Mouse (Mus musculus) cerebellum, adult 11 months (tissue): ENCODE data around the gene Qtrt2.

Source experiments
- DNase-seq: peaks from one replicate; pipeline ENCODE4 v3.0.0; 2022

Gene Qtrt2

DNA sequence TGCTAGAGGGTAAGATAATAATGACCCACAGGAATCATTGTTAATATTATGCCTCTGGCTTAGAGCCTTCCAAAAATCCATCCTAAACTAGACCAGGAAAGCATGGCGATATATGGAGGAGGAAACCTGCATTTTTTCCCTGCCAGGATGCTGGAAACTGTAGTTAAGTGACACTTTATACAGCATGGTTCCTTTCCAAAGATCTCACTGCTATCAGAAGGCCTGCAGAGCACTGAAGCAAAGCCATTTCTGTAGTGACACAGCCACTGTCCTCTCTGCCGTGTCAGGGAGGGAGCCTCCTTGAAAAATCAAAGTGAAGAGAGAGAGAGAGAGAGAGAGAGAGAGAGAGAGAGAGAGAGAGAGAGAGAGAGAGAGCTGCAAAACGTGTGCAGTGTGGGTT lies 4.0 kb downstream of the Qtrt2 start:
- DNase-seq: no peak

DNA sequence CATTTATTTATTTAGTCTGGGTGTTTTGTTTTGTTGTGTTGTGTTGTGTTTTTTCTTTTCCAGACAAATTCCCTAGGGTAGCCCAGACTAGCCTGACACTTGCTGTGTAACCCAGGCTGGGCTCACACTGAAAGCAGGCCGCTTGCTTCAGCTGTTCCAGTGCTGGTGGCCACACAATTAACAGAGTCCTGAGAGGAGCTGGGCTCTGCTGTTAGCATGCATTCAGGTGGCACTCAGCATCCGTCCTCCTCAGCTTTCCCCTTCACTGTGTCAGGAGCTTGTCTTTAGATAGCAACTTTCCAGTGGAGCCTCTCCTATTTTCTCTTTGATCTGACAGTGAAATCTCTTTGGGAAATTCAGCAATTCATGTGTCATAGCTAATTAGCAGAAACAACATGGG lies 4.6 kb downstream of the Qtrt2 start:
- DNase-seq: no peak

DNA sequence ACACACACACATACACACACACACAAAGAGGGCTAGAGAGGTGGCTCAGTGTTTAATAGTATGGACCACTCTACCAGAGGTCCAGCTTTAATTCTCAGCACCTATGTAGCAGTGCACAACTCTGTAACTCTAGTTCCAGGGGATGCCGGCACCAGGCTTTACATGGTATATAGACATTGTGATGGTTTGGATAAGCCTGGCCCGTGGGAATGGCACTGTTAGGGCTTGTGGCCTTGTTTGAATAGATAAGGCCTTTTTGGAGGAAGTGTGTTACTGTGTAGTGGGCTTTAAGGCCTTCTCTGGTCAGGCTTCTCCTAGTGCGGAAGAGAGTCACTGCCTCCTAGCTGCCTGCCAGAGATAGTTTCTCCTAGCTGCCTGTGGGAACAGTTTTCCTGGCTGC lies 7.7 kb downstream of the Qtrt2 start:
- DNase-seq: no peak

DNA sequence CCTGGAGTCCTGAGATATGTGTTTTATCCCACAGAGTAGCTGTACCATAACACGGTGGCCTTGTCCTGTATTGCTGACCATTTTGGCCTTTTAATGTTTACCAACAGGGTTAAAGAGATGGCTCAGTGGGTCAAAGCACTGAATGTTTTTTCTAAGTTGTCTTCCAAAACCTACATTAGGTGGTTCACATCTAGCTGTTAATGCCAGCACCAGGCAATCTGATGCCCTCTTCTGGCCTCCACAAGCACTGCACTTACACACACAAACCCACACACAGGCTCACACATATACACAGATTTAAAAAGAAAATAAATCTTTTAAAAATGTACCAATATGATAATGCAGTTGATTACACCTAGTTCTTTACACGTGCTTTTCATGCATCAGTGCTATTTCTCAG lies 17.7 kb downstream of the Qtrt2 start:
- no peak for DNase-seq

DNA sequence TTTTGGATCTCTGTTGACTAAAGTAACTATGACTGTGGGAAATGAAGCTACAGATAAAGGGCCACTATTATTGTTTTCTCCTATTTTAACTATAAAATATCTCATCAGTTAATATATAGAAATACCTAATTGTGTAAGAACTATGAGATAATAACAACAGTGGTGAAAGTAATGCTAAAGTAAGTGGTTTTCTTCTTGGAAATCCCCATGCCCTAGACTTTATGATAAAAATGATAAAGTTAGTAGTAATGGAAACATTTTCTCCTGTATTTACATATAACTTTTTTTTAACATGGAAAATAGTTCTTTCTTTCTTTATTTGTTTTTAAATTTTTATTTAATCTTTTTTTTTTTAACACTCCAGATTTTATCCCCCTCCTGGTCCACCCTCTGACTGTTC lies 26.0 kb downstream of the Qtrt2 start:
- DNase-seq: no peak

DNA sequence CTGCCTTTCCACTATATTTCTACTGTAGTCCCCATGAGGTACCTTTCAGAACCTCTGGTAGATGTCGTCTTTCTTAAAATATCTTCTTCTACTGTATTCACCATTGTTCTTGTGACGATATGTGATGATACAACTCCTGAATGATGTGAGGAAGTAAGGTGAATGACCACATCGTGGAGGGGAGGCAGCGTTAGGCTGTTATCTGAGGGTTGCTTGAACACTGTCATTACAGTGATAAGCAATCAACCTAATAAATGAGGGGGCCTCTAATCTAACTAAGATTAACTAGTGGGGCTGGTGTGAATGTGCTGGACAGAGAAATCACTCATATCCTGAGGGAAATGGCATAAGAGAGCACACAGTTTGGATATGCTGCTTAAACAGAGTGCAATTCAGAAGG lies 26.5 kb downstream of the Qtrt2 start:
- DNase-seq: no peak

DNA sequence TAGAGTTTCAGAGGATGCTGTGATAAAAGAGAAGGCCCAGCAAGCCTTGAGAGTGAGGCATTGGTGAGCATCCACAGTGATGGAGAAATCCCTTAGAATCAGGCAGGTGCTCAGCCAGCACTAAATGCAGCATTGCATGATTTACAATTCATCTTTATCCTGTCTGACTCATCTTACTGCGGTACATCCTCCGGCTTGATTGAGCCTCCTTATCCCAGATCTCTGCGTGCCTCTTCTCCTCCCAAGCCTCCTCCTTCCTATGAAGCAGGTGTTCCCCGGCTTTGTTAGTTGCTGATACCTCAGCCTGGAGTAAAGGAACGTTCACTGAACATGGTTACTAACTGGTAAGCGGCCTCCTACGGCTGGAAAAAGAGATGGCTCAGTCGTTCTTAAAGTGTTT lies 32.1 kb downstream of the Qtrt2 start:
- DNase-seq: no peak

DNA sequence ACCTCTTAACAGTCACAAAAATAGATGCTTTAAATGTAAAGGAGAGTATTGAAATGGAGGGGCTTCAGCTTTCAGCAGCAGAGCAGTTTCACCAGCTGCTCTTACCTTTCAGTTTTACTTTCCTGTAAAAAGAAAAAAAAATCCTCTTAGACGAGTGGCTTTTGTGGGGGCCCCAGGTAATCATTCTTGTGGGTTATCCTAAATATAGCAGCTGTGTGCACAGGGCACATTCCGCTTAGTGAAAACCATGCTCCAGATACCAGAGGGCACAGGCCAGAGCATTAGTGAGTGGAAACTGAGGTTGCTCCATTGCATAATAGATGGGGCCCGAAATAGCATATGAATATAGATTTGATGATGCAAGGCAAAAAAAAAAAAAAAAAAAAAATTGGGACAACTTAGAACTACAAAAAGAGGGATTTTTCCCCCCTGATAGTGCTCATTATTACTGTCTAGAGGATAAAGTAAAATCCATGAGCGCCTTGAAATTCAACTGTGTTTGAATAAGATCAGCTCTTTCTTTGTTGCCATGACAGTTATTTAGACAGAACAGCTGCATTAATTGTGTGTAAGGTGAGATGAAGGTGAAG lies 35.8 kb downstream of the Qtrt2 start:
- no peak for DNase-seq

DNA sequence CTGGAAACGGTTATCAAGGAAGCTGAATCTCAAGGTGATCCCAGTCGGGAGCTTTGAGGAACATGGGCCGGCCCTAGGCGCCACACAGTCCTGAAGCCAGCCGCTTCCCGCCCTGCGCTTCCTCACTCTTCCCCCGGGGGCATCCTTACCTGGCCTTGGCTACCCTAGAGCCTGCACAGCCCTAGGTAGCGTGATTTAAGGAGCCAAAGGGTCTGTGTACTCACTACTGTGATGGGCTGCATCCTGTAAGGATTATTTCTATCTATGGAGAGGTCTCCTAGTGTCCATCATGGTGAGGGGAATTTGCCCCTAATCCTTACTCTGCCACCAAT lies 36.6 kb downstream of the Qtrt2 start:
- no peak for DNase-seq

DNA sequence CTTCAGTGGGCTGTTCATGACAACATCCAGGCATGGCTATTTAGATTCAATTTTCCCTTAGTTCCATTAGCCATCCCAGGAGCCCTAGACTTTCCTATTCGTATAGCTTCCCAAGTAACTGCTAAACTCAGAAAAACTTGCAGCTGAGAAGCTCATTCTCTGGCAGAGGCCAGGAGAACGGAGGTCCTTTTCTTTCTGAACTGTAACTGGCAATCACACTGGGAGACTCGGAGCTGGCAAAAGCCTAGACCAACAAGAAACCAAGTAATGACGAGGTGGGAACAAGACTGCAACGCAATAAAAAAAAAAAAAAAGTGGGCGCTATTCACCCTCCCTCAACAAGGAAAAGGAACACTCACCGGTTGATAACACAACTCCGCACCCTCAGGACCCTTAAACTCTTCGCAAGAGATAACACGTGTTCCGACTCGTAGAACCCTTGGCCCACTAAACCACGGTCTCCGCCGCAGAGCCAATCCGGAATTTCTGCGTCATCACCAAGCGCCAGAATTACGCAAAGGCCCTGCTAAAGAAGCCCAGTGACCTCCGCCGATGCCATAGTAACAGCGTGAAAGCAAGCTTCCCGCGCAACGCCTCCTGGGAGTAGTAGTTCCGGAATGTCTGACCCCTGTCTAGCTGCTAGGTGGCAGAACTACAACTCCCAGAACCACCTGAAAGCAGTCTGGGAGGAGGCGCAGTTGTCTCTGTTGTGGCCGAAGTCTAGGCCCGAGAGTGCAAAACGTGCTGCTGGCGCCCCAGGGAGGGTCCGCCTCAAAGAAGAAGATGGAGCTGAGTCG lies 37.2 kb downstream of the Qtrt2 start, which contains the start of gene Ccdc191:
TSS of gene Ccdc191 (plus strand) at position 593 of the 797 bp plus-strand sequence.
- DNase-seq: peak; percentile 98

DNA sequence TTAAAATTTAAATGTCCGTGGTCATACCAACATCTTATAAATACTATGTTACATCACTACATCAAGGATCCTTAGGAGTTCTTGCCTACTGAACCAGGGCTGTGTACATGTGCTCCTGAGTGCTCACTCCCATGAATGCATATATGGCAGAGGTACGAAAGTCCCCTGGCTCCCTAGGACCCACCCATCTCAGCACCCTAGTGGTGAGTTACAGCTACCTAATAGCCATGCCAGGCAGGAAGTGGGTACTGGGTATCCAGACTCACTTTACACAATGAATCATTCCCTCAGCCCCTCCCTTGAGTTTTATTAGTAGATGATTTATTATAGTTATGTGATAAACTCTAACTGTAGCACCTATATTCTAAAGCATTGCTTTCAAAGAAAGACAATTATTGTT lies 44.3 kb downstream of the Qtrt2 start:
- no peak for DNase-seq

DNA sequence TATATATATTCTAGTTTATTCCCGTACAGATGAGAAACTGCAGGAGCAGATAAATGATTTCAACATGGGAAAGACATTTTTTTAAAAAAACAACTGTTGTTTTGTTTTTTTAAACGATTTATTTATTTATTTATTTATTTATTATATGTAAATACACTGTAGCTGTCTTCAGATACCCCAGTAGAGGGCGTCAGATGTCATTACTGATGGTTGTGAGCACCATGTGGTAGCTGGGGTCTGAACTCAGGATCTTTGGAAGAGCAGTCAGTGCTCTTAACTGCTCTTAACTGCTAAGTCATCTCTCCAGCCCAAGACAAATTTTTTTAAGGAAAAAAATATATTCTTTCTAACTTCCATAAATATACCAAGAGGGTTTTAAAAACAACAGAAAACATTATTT lies 45.0 kb downstream of the Qtrt2 start:
- no peak for DNase-seq

DNA sequence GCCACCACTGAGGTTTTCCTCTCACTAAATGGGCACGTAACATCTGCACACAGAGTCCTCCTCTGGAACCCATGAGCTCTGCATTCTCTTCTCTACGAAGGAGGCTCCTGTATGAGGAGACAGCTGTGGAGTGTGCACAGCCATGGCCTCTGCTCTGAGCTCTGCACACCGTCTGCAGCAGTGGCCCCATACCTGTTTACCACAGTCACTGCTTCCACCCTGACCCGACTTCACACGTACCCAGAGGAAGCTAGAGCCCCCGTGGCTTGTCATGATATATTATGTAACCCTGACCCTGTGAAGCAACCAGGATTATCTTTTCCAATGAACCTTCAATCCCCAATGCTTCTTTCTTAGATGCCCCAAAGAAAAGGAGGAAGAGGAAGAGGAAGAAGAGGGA lies 46.8 kb downstream of the Qtrt2 start:
- DNase-seq: no peak

DNA sequence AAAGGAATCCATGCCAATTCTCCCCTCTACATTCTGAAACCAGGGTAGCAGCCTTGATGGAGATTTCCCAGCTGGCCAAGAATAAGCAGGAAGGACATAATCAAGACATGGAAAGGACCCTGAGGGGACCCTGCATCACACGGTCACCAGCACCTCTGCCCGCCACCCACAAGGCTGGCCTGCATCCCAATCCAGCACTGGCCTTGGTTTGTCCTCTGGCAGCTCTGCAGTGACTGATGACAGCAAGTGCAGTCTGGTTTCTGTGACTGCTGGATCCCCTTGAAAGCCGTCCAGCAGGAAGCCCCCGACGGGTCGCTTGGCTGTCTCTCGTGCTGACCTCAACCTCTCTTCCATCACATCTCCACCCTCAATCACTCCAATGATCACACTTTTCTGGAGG lies 55.2 kb downstream of the Qtrt2 start:
- DNase-seq: no peak

DNA sequence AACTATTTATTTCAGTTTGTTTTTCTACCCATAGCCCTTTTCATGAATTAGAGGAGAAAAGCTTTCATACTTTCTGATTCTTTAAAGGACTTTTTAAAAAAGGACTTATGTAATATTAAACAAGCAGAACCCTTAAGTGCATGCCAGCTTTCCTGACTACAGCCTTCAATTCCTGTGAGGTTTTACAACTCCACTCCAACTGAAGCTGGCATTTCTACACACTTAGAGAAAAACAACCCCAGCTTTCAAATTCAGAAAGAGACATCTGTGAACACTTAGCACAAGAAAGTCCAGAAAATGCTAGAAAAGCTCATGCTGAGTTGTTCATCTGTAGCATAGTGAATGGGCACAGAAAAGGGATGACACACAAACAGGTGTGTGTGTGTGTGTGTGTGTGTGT lies 56.8 kb downstream of the Qtrt2 start:
- DNase-seq: no peak

DNA sequence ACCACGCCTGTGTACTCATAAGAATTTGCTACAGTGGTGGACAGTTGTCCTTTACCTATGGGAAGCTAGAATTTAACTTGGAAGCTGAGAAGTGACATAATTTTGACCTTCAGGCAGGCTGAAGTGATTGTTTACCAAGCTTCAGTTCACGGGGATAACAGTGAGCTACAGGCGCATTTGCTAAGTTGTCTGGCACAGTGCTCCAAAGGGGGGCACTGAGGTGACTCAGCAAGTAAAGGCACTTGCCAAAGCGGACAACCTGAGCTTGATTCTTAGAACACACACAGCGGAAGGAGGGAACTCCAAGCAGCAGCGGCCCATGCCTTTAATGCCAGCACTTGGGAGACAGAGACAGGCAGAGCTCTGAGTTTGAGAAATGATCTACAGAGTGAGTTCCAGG lies 66.0 kb downstream of the Qtrt2 start:
- no peak for DNase-seq

DNA sequence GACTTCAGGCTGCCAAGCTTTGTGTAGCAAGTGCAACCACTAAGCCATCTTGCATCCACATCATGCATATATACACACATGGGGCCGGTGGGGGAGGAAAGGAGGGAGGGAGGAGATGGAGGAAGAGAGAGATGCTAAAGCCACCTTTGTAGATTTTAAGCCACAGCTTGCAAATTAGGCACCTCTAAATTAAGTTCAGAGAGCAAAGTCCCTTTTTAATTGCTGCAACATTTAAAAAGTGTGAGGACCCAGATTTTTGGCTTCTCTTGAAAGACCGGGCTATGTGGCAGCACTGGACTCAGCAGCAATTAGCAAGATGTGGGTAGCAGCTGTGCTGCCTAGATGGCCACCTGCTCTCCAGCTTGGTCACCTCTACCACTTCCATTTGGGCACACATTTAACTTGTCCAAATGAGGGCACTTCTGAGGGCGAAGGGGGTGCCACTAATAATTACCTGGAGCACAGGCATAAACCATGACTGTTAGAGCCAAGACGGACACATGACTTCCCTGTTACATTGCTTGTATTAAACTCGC lies 67.6 kb downstream of the Qtrt2 start:
- DNase-seq: no peak

DNA sequence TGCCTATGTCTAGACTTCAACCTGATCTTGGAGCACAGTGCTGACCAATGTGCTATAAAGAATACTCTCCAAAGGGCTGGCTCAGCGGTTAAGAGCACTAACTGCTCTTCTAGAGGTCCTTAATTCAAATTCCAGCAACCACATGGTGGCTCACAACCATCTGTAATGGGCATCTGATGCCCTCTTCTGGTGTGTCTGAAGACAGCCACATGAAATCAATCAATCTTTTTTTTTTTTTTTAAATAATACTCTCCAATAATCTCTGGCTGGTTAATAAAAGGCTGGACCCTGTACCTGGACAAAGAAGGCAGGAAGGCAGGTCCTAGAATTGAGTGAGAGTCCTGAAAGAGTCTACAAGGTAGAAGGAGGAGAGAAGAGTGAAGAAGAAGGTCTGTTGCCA lies 76.8 kb downstream of the Qtrt2 start:
- DNase-seq: no peak

DNA sequence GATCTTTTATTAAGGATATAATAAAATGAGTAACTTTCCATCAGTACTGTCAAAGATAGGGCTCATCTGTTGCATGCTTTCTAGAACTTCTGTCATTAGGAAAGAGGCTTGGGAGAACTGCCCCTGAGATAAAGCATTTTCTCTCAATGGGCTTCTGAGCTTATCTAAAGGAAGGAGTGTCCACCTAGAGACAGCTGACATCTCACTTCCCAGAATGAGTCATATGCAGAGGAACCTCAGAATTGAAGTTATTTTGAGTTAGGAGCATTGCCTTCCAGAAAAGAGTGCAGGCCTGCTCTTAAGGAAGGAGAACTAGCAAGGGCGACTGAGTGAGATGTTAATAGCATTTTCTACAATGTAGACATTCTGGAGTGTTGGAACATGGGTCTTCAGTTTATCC lies 85.4 kb downstream of the Qtrt2 start:
- no peak for DNase-seq

DNA sequence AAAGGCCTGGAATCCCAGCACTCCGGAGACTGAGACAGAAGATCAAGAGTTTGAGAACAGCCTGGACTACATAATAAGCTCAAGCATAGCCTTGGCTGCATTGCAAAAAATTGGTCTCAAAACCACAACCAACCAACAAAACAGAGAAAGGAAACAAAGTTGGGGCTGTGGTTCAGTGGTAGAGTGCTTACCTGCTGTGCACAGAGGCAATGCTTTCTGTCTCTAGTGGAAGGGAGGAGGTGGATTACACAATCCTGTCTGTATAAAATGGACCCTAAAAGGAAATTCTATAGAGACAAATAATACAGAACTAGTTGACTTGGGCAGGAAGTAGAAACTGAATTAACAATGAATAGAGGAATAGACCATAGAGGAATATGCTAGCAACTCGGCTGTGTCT lies 94.7 kb downstream of the Qtrt2 start:
- DNase-seq: no peak

DNA sequence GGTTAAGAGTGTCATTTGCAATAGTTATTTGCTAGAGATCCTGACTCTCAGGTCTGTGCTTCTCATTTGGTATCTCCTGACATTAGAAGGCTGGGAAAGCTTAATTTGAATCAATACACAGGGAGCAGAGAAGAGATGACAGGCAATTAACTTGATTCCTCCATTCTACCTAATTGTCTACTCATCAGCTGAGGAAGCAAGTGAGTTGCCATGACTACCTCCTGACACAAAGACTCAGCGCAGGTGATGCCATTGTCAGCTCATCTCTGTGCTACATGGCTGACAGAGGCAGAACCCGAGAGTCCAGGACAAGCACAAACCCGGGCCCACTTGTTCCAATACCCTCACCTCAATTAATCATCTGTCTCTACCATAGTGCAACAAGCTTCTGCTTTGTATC lies 99.1 kb downstream of the Qtrt2 start:
- no peak for DNase-seq

DNA sequence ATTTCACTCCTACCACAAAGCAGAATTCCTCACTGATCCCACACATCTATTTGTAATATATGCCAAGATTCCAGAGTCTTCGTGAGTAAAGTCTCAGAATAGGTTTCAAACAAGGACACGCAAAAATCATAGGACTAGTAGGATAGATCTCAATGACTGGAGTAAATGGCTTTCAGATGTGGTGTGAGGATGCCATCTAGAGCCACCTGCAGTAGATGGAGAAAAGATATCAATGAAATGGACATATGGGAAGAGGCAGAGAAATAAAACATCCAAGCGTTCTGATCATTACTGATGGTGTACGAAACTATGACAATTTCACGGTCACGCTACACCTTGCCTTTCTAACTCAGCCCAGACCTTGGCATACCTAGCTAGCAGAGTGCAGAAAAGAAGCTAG lies 108.2 kb downstream of the Qtrt2 start:
- no peak for DNase-seq

DNA sequence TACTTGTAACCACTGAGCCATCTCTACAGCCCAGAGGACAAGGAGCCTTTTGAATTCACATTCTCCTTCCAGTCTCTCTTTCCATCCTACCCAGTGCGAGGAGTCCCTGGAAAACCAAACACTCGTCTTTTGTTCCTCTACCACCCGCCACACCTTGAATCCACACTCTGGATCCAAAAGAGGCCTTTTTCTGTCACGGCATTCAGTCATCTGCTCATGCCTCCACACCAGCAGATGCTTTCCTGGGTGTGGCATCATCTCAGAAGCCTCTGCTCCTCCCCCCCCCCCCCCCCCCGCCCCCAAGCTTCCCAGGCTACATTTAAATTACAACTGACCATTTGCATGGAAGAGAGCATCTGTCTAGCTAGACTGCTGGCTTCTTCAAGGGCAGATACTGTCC lies 110.3 kb downstream of the Qtrt2 start:
- DNase-seq: no peak

DNA sequence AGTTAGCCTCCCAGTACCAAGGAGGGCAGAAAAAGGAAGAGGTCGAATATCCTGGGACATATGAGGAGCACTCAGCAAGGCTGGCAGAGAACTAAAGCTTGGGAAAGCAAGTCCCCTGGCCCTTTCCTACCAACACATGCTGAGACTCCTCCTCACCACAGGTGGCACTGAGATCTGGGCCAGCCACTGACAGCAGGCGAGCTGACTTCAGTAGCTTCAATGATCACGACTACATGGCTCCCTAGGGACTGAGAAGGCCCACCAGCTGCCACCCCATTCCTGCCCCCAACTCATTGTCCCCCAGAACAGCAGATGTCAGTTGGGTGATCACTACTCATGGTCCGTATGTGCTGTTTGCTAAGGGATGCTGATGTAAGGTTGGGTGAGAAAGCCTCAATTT lies 112.0 kb downstream of the Qtrt2 start:
- DNase-seq: peak; percentile 24
